Mouse (Mus musculus) left cerebral cortex, postnatal 25 days (tissue): ENCODE measurements at regions not wholly inside any gene's neighbourhood (a gene's known extent, or its start where the extent isn't known, plus 50 kb on each side); places are given as distances from the start of the nearest gene placed in this dataset.
"Not testable (repeated sequence)": the region's sequence is repeated elsewhere in the genome, so short reads cannot be mapped to it uniquely, and the experiment has no call there.

Experiments
- DNase-seq, 2 experiments: peaks; one replicate each; pipeline ENCODE4 v3.0.0; 2022; ENCODE audit warnings: low spot score in 2 of 2, mixed read lengths in 1 of 2
- intact Hi-C: fragments of 180-260 bp; cut with DNase I; formaldehyde crosslinking; loops from one replicate; pipeline ENCODE4 v1.15.1; 2025

DNA sequence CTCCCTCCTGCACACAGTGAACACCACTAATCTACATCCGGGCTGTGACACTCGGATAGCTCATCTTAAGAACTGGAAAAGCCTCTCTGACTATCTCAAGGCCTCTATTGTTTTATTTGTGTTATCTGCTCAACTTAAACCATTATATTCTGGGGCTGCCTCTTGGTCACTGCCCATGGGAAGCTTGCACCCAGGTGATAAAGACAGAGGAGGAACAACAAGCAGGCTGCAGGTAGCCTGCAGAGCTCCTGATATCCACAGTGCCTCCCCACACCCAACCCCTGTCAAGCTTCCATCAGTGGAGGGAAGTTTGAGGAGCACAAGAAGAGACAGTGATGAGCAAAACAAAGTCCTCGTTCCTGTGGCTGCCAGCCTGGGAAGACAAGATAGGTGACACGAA is 467.0 kb upstream of the Smim15 start:
- intact Hi-C loops, result no loop called here
- no peak for DNase-seq

DNA sequence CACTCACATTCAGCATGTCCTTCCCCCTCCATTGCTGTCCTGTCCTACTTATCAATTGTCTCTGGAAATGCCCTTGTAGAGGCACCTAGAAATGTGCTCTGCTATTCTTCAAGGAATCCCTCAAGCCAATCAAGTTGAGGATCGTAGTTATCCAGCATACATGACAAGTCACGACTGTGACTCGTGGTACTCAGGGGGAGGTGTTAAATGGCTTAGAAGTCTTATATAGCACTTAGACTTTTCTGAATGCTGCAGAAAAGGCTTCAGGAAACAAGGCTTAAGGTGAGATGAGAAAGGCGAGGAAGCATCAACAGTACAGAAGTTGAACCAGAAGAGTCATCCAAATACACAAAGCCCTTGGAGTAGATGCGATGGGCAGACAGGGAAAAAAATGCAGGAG is 467.5 kb upstream of the Smim15 start:
- intact Hi-C loops, result no loop called here
- no peak for DNase-seq

DNA sequence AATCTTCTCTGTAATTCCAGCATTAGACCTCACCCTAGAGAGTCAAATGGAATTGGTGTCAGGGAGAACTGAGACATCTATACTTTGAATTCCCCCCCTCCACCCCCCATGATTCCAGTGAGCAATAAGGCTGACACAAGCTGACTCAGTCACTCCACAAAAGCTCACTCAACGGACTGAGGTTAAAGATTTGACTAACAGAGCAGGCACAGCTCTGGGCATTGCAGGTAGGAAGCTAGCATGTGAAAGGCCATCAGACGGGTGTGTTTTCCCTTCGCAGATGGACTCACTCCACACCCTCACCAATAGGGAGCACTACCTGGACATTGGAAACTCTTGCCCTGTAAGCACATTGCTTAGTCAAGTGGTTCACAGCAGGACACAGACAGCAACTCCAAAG is 469.2 kb upstream of the Smim15 start:
- intact Hi-C loops, result no loop called here
- no peak for DNase-seq

DNA sequence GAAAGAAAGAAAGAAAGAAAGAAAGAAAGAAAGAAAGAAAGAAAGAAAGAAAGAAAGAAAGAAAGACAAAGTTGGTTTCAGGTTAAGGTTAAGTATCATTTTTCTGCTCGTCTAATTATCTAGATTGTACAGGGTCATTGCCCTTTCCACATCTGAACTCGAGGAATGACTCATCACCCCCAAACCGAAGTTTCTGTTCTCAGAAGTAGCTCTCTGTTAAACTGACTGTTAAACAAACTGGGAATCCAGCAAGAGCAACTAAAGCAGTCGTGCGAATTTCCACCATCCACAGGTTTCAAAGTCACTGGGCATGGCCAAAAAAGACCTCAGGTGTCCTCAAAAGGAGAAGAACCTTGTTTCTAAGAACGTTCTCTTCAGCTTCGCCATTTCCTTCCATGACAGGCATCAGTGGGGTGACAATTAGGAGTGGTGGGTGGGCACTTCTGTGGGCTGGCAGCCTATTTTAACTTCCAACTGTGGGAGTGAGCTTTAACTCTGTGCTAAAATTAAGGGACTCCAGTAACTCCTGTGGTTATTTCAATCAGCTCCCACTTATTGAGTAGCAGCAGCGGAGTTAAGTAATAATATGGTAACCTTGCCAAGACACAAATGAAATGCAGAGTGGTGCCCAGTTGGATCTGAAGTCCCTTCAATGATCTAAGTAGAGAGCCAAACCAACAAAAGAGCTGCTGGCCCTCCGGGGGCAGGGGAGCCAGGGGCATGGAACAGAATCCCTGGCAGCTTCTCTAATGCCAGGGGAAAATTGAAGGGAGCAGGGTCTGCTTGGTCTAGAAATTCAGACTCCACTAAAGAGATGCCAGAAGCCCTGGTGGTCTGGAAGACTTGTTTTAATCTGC is 470.5 kb upstream of the Smim15 start:
- DNase-seq, result peak in 1 of 2 experiments; percentile 61
- intact Hi-C loops, result no loop called here

DNA sequence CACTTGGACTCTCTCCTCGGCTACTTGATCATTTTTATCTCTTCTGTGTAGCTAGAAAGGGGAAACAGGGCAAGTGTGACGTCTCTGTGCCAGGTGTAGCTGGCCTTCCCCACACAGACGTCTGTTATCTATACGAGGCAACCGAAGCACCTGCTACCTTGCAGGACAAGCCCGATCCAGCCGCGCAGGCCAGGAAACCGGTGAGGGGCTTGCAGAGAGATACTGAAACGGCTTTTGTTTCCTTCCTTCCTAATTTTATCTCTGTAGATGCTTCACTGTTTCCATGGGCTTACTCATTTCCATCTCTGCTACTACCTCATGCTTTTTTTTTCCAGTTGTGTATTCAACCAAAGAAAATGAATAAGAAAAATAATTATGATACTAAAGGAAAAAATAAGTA is 472.7 kb upstream of the Smim15 start:
- intact Hi-C loops, result no loop called here

DNA sequence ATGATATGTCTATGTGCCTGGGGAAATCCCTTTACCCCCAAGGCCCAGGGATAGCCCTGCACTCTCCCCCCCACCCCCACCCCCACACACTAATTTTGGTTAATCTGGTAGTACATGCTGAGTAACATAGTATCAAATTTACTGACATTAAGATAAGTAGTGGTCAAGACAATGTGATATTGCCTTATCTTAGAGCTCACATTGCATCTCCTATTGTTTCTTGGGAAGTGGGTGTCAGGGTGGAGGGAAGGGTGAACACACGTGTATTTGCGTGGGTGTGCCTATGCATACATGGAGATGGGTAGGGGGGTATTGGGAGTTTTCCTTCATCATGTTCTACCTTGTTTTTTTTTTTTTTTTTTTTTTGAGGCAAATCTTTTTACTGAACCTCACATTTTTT is 474.8 kb upstream of the Smim15 start:
- DNase-seq, result no peak
- intact Hi-C loops, result no loop called here

More for the DNA sequence above, 472.7 kb upstream of the Smim15 start:
- no peak for DNase-seq

DNA sequence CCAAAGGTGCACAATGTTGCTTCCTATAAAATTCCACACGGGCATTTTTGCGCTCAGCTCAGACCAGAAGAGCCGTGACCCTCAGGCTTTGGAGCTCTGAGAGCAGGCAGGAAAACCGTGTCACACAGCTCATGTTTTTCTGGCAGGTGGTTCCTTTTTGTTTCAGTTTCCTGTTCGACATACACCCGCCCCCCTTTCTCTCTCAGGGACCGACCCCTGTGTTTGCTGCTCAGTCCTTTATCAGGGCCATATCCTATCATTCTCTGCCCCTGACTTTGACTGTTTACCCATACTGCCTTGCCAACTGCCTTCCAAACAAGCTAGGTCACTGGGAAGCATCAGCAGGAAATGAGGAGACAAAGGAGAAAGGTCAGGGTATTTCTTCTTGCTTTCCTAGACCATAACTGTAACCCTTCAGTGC is 475.5 kb upstream of the Smim15 start:
- no peak for DNase-seq

DNA sequence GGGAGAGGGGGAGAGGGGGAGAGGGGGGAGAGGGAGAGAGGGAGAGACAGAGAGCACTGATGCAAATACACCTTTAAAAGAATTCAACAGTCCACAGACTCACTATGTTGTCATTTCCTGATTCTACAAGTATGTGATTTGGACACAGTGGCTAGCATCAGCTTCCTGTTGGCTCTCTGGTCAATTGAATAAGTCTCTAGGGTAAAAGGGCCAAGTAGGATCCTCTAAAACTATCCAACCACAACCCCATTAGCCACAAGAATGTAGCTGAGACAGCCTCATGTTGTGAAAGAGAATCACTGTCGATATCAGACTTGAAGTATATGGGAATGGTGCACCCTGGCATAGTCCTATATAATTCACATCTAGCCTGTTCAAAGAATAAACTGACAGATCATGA is 481.8 kb upstream of the Smim15 start:
- DNase-seq, result no peak
- intact Hi-C loops, result no loop called here

More for the DNA sequence above, 475.5 kb upstream of the Smim15 start:
- intact Hi-C loops, result no loop called here

DNA sequence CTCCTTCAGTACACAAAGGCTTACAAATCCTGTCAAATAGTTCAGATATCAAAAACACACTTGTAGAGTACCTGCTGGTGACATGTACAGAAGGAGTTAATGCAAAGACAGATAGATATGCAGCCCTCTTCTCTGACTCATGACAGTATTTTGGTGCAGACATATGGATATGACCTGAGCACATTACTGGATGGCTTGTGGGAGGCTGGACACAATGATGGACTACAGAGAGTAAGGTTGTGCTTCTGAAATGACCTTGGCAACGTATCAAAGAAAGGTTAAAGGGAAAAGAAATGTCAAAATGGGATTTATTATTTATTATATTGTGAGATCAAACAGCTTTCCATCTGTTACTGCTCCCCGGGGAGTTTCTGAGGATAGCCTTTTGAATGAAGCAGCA is 482.7 kb upstream of the Smim15 start:
- intact Hi-C loops, result no loop called here
- no peak for DNase-seq

DNA sequence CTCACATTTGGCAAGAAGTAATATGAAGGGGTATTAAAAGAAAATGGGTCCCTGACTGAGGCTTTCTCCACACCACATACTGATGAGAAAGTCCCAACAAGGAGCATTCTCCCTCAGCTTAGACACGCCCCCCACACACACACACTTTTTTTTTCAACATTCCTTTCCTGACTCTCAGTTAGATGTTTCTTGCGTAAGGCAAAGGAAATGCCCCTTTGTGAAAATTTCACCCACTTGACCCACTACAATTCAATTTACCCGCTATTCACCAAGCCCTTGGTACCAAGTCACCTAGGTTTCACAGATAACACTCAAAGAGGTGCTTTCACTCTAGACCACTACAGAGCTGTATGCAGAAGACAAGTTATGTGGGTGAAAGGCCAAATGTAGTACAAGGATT is 488.3 kb upstream of the Smim15 start:
- no peak for DNase-seq
- intact Hi-C loops, result no loop called here

DNA sequence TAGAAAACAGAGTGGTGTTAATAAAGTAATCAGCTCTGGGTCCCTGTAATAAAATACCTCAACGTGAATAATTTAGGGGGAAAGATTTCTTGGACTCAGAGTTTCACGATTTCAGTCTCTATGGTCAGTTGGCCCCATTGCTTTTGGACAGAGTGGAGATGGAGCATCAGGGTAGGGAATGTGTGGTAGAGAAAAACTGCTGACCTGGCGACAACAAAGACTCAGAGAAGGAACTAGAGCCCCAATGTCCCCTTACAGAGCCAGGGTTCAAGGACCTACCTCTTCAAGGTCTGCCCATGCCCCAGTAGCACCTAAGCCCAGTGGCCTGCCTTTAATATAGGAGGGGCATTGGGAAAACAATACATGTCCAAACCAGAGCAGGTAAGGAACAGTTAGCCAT is 490.2 kb upstream of the Smim15 start:
- no peak for DNase-seq
- intact Hi-C loops, result no loop called here

DNA sequence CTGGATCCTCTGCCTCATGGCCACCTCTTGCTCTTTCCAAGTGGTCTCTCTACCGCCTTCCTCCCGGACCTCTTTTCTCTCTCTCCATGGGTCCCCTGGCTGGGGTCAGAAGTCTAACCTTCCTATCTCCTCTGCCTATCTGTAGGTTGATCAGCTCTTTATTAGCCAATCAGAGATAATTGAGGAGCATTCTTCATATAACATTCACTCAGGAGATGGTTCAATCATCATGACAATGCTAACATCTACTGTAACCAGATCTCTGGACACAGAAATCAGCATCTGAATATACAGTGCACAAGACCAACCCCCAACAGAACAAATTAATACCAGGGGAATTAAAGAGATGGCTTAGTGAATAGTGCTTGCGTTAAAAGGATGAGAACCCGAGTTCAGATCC is 492.1 kb upstream of the Smim15 start:
- intact Hi-C loops, result no loop called here
- DNase-seq, result no peak

DNA sequence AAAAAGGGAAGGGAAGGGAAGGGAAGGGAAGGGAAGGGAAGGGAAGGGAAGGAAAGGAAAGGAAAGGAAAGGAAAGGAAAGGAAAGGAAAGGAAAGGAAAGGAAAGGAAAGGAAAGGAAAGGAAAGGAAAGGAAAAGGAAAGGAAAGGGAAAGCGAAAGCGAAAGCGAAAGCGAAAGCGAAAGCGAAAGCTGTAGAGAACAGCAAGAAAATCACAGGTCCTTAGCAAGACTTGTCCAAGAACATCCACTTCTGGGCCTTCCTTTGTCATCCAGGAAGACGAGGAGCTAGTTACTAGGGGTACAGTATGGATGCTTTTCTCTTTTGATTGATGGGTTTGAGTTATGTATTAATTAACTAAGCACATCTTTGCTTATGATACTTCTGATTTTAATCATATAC is 494.3 kb upstream of the Smim15 start:
- intact Hi-C loops, result loop anchor here (10.0 kb wide), 2 partner anchors 335 to 605 kb away; partner anchors contain the start of genes Ercc8 and Ndufaf2
- not testable (repeated sequence) for DNase-seq

DNA sequence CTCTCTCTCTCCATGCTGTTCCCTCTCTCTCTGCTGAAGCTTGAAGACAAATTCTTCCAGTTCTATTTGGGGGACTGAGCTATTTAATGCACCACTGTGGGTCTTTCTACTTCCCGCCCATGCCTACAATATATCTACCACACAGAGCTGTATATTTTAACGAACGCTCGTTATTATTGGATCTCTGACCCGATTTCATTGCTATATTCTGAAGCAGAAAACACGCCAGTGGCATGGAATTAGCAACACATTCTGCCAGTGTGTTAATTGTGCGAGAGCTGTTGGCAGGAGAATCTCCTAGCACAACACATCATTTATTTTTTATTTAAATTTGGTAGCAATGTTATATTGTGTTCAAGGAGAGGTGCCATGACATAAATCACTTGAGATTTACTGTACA is 497.2 kb upstream of the Smim15 start:
- intact Hi-C loops, result loop anchor here (2.0 to 10.0 kb wide), 4 partner anchors 54 to 608 kb away; partner anchors contain the start of genes Ercc8 and Ndufaf2
- DNase-seq, result peak; percentile 55 to 93

DNA sequence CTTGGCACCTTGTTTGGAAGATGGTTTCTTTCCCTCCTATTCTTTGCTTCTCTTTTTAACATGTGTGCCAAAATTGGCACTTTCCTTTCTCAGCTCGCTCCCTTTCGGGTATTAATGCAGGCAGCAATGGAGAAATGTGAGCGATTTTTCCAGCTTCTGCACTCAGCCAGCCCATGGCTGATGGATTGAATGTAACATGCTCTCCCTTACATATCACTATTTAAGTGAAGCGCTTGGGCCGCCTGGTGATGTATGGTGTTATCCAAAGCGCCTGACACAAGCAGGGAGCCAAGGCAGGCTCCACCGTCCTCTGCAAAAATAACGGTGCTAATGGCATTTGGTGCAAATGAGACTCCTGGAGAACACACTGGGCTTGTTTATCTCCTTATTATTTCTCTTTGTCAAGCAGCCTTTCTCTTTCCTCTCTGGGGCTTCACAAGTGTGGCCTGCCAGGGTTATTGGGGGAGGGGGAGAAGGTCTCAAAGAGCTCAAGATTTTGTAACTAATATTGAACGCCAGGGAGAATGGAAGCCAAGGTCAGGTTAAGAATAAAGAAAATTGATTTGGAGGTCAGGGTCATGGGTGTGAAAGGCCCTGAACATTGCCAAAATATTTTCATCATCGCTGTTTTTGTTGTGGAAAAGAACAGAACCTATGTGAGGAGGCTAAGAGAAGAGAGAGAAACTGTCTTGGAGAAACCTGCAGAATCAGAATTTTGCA is 497.9 kb upstream of the Smim15 start:
- intact Hi-C loops, result loop anchor here (2.0 to 10.0 kb wide), 4 partner anchors 54 to 608 kb away; partner anchors contain the start of genes Ercc8 and Ndufaf2

DNA sequence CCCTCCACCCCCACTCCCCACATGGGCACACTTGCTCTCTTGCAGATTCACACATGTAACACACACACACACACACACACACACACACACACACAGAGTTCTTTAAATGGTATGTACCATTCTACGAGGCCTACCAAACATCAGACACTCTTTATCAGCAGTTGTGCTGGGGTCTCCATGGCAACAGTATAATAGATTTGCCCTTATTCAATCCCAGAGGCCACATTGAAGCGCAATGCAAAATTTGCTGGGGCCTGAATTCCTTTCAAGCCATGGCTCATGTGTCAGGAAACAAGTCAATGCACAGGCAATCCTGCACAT is 502.7 kb upstream of the Smim15 start:
- intact Hi-C loops, result loop anchor here (10.0 kb wide), 2 partner anchors 343 to 613 kb away; partner anchors contain the start of genes Ercc8 and Ndufaf2
- peak; percentile 8 to 19 for DNase-seq

More for the DNA sequence above, 497.9 kb upstream of the Smim15 start:
- peak; percentile 19 to 55 for DNase-seq

DNA sequence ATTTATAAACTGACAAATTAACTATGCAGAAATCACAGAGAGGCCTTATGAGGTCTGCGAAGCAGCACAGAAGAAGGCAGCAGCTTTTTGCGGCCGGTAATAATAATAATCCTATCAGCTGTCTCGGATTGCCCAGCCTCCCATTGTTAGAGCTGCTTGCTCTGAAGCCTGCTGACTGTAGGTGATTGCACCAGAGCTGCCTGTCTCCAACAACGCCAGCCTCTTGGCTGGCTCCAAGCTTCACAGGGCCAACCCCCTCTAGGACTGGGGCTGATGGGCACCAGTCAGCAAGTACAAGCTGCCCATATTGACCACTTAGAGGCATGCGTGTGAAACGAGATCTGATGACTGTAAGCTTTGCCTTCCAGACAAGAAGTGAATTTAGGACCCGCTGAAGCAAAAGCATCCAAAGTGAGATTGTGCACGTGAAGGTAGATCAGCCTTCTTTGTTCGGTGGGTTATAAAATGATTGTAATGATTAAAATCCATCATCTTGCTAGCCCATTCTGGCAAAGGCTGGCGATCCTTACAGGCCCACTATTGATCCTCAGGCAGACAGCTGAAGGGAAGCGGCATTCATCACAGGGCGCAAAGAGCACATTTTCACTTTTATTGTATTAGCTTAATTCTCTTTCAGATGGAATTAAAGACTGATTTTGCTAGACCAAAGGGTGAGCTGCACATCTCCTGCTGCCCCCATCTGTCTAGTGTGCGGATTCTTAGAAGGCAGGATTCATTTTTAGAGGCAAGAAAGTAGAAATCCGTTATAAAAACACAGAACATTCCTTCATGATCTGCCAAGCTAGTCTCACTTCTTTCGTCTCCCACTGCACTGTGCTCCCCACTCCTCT is 503.2 kb upstream of the Smim15 start:
- DNase-seq, result peak; percentile 12 to 28
- intact Hi-C loops, result loop anchor here (10.0 kb wide), 2 partner anchors 344 to 614 kb away; partner anchors contain the start of genes Ercc8 and Ndufaf2

DNA sequence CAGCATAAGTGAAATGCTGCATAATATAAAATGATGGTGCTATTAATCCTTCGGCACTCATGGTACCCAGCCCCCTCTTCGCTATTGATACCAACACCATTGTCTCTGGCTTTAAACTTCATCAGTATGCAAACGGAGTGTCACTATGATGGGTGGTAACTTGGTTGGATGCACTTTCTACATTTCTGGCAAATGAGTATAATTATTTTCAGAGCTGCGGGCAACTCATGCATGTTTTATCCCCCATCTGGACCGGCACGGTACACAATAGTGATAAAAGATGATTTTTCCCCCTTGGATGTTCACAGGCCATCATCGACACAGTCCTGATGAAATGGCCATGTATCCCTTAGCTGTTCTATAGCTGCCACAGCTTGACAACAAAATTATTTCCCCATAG is 503.9 kb upstream of the Smim15 start:
- no peak for DNase-seq
- intact Hi-C loops, result loop anchor here (10.0 kb wide), 2 partner anchors 344 to 614 kb away; partner anchors contain the start of genes Ercc8 and Ndufaf2

DNA sequence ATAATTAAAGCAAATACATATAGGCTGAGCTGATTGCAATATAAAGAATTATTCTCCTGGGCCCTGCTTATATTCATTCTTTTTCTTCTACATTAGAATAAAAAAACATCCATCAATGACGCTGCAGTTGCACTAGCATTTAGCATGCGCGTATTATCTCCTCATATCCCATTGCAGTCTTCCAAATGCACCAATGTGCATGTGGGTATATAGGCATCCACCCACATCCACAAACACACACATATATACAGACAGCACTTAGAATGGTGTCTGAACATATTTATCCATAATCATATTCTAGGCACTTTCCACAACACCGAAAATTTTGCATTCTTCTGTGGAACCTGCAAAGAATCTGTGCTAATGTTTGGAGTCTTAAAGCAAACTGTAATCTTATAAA is 504.4 kb upstream of the Smim15 start:
- intact Hi-C loops, result loop anchor here (10.0 kb wide), 2 partner anchors 345 to 615 kb away; partner anchors contain the start of genes Ercc8 and Ndufaf2
- DNase-seq, result no peak

DNA sequence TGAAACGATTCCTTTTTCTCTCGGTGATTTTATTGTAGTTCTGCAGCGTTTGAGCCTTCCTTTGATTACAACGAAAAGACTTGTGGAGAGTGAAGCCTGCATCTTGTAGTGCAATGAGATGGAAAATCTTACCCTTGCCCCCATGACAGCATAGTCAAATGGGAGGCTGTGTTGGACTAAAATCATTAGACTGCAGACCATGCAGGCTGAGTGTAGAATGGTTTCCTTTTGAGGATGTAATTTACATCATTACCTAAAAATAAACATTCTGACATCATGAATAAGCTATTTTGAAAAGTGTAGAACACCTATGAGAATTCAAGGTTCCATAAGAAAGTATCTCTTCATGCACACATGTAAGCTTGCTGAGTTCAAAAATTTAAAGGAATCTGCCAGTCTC is 504.9 kb upstream of the Smim15 start:
- no peak for DNase-seq
- intact Hi-C loops, result no loop called here
